Mouse (Mus musculus) limb, embryonic 11.5 days (tissue): ENCODE results near the gene Olfr78. TPM values are rescaled to one million over a fixed set of nuclear protein-coding genes. Genes with fewer than 3 reads are reported as not detected.

Experiments used
- ATAC-seq: fragments of 200-750 bp; cut with Nextera tagmentation; 2 replicates; pipeline ENCODE4 v1.8.0; 2017; ENCODE audit warnings: low read depth; ENCODE audit not compliant: insufficient number of reproducible peaks, low FRiP score, low TSS enrichment
- DNase-seq: peaks from one replicate; pipeline ENCODE4 v3.0.0-alpha.2; 2015; ENCODE audit warnings: low spot score
- H3K27ac ChIP-seq: fragments of 300-500 bp; sonication (generic); replicated peaks from 2 replicates; pipeline ENCODE4 v1.5.1; 2014; ENCODE audit warnings: low read depth, mild to moderate bottlenecking, low read length
- H3K27me3 ChIP-seq: fragments of 300-500 bp; sonication (generic); 2 replicates; pipeline ENCODE4 v1.6.1; 2014; ENCODE audit warnings: mild to moderate bottlenecking, low read length, mixed read lengths; ENCODE audit not compliant: control insufficient read depth, insufficient read depth
- H3K36me3 ChIP-seq: fragments of 300-500 bp; sonication (generic); 2 replicates; pipeline ENCODE4 v1.6.1; 2014; ENCODE audit warnings: mild to moderate bottlenecking, low read length, moderate library complexity, mixed read lengths; ENCODE audit not compliant: control insufficient read depth, insufficient read depth
- H3K4me1 ChIP-seq: fragments of 300-500 bp; sonication (generic); 2 replicates; pipeline ENCODE4 v1.6.1; 2014; ENCODE audit warnings: low read length, mixed read lengths; ENCODE audit not compliant: control insufficient read depth, insufficient read depth
- H3K4me2 ChIP-seq: fragments of 300-500 bp; sonication (generic); 2 replicates; pipeline ENCODE4 v1.6.1; 2014; ENCODE audit warnings: low read depth, mild to moderate bottlenecking, moderate library complexity; ENCODE audit not compliant: severe bottlenecking
- H3K4me3 ChIP-seq: fragments of 300-500 bp; sonication (generic); 2 replicates; pipeline ENCODE4 v1.5.1; 2014; ENCODE audit warnings: low read depth, low read length
- H3K9ac ChIP-seq: fragments of 300-500 bp; sonication (generic); 2 replicates; pipeline ENCODE4 v1.6.1; 2014; ENCODE audit warnings: mild to moderate bottlenecking, low read length
- H3K9me3 ChIP-seq: fragments of 300-500 bp; sonication (generic); 2 replicates; pipeline ENCODE4 v1.6.1; 2016; ENCODE audit warnings: low read length; ENCODE audit not compliant: control insufficient read depth
- WGBS: fragments of 180-500 bp; shearing (Covaris S2); extraction: QIAGEN DNeasy Blood & Tissue Kit; methylation state at CpG from one replicate; pipeline ENCODE4 v1.1.7; 2014; 5-methylcytosine and 5-hydroxymethylcytosine counted together
- polyA plus RNA-seq: library from polyadenylated mRNA; unstranded; fragments of >200 nt; fragmentation: Nextera tagmentation; extraction: Ambion mirVana; gene quantifications from 2 replicates; pipeline ENCODE4 v1.2.1, GENCODE M21; 2014

Olfr78 gene
- not detected in 2 replicates for polyA plus RNA-seq

DNA sequence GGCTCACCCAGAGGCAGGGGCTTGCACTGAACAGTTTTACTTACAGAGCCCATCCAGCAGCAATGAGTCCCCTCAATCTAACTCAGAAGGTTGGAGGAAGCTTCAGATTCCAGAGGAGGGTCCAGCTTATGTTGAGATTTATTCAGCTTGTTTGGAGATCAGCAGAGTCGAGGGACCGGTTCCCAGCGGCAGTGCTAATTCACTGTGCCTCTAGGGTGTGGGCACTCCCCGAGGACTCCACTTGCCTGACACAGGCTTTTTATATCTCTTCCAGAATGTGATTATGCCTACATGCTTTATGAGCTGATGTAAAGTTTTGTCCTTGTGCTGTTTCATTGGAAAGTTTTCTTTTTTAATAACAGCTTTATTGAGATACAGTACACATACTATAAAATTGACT lies at the start of gene Olfr78, which contains the start of gene Olfr560:
Olfr78 (minus strand) TSS at position 206 of the 400 bp plus-strand sequence.
Olfr560 (minus strand) TSS at position 101 of the 400 bp plus-strand sequence.
- no peak within 1 kb of the TSS for H3K27ac ChIP-seq
- H3K4me2 ChIP-seq = no peak within 1 kb of the TSS
- H3K9ac ChIP-seq = no peak within 1 kb of the TSS
- 77% methylated on average over 4 of the region's 4 CpGs for WGBS
- no peaks in the 10 kb centered on the region for H3K4me1 ChIP-seq
- no peak within 1 kb of the TSS for H3K4me3 ChIP-seq
- no peaks in the 10 kb centered on the region for H3K9me3 ChIP-seq
- no peaks in the 10 kb centered on the region for H3K27me3 ChIP-seq
- no peak for DNase-seq
- no peaks in the 10 kb centered on the region for H3K36me3 ChIP-seq
- ATAC-seq = no peak

DNA sequence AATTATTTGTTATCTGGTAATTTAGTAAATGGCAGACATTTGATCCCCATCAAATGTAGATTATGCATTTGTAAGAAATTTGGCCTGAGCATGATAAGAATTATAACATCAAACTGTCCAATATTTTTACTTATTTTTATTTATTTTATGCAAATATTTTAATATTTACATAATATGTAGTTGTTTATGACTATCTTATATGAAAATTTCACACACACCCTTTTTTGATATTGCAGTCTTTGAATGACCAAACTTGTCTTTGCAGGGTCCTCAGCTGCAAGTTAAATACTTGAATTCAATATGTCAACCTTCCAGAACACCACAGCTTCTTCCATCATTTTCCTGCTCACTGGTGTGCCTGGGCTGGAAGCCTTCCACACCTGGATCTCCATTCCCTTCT lies 43.9 kb upstream of the Olfr78 start, which contains the start of gene Olfr564:
Olfr564 (plus strand) TSS at position 301 of the 400 bp plus-strand sequence.
- no peak within 1 kb of the TSS for H3K4me3 ChIP-seq
- ATAC-seq (no peak), DNase-seq (no peak)

DNA sequence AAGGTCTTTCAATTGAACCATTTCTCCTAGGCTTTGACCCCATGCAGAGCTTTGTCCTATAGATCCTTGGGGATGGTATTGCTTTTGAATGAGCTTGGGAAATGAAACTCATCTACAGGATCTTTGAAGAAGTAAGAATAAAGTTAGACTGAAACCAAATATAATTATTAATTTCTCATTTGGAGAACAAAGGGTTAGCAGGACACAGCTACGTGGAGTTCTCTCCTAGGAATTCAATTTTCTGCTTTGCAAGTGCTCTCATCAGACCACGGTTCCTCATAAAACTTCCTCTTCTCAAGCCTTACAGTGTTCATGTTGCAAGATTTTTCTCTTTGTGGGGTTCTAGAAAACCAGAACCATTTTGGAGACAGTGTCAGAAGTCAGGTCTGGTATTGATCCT lies 11.7 kb upstream of the Olfr78 start, which contains the start of gene Olfr561:
Olfr561 (plus strand) TSS at position 301 of the 400 bp plus-strand sequence.
- Histone ChIP-seq H3K9me3 (no peaks in the 10 kb centered on the region), H3K27me3 (no peaks in the 10 kb centered on the region), H3K27ac (no peak within 1 kb of the TSS), H3K36me3 (no peaks in the 10 kb centered on the region), H3K4me3 (no peak within 1 kb of the TSS), H3K4me2 (no peak within 1 kb of the TSS), H3K9ac (no peak within 1 kb of the TSS), H3K4me1 (no peaks in the 10 kb centered on the region)
- 80% methylated on average over 2 of the region's 2 CpGs for WGBS
- ATAC-seq = no peak
- DNase-seq = no peak

More for the DNA sequence above, 43.9 kb upstream of the Olfr78 start, which contains the start of gene Olfr564:
- Histone ChIP-seq H3K4me2 (no peak within 1 kb of the TSS), H3K27me3 (no peaks in the 10 kb centered on the region), H3K9ac (no peak within 1 kb of the TSS), H3K4me1 (no peaks in the 10 kb centered on the region), H3K27ac (no peak within 1 kb of the TSS), H3K9me3 (no peaks in the 10 kb centered on the region), H3K36me3 (no peaks in the 10 kb centered on the region)

DNA sequence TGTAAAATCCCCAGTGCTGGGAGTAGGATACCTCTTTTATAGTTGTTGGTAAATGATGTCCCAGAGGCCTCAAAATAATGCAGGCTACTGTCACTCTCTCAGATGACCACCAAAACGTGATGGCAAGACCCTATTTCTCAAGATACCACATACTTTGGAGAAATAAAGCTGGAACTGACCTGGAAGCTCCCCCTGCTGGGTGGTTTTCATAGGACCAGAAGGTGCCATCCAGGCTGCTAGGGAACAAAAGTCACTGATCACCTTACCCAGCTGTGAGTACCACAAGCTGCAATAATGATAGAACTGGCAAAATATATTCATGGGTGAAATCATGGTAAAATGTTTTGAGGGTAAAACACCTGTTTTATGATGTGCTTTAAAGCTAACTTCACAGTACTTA lies 7.2 kb downstream of the Olfr78 start:
- H3K4me1 ChIP-seq = no peaks in the 10 kb centered on the region
- H3K9me3 ChIP-seq = no peaks in the 10 kb centered on the region
- 11% methylated on average over 1 of the region's 1 CpGs for WGBS
- DNase-seq = no peak
- no peak for ATAC-seq
- no peak overlapping the region for H3K4me2 ChIP-seq
- H3K9ac ChIP-seq = no peak overlapping the region
- no peaks in the 10 kb centered on the region for H3K27me3 ChIP-seq
- H3K36me3 ChIP-seq = no peaks in the 10 kb centered on the region
- no peak overlapping the region for H3K4me3 ChIP-seq
- H3K27ac ChIP-seq = no peak overlapping the region

DNA sequence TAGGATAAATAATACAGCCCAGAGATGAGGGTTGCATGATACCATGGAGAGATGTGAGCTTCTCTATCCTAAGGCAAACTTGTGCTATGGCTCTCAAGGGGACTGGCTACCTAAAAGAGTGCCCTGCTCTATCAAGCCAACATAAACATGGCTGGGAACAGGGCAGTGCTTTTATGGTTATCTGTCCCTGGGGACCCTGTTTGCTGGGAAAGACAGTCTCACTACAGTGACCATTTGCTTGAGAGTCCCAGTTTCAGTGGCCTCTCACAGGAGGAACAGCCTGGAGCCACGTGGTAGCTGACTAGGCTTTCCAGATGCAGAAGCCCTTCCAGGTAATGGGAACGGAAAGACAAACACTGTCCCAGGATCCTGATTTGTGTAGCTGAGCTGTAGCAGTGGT lies 21.6 kb downstream of the Olfr78 start:
- H3K4me3 ChIP-seq = no peak overlapping the region
- WGBS = 52% methylated on average over 2 of the region's 2 CpGs
- H3K27ac ChIP-seq = no peak overlapping the region
- H3K36me3 ChIP-seq = no peaks in the 10 kb centered on the region
- H3K9me3 ChIP-seq = no peaks in the 10 kb centered on the region
- H3K9ac ChIP-seq = no peak overlapping the region
- no peak overlapping the region for H3K4me2 ChIP-seq
- no peaks in the 10 kb centered on the region for H3K27me3 ChIP-seq
- H3K4me1 ChIP-seq = no peaks in the 10 kb centered on the region
- no peak for DNase-seq
- no peak for ATAC-seq

DNA sequence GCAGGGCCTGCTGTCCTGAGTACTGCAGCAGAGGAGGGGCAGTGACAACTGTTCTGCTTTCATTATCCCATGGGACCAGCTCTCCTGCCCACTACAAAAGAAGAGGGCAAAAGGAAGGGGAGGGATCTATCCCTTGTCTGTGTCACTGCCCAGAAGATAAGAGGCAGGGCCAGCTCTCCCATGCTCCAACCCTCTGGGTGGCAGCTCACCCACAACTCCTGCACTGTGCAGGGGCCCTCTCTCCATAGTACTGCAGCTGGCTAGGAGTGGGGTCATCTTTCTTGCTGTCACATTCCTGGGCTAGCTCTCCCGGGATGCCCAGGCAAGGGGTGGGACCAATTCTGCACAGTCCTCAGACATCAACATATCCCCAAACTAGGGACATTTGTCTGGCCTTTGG lies 25.5 kb downstream of the Olfr78 start:
- H3K4me3 ChIP-seq = no peak overlapping the region
- no peak overlapping the region for H3K27ac ChIP-seq
- no peaks in the 10 kb centered on the region for H3K36me3 ChIP-seq
- WGBS = 53% methylated on average over 1 of the region's 1 CpGs
- H3K4me2 ChIP-seq = no peak overlapping the region
- H3K4me1 ChIP-seq = no peaks in the 10 kb centered on the region
- no peaks in the 10 kb centered on the region for H3K27me3 ChIP-seq
- no peaks in the 10 kb centered on the region for H3K9me3 ChIP-seq
- DNase-seq (no peak), ATAC-seq (no peak)
- H3K9ac ChIP-seq = no peak overlapping the region

DNA sequence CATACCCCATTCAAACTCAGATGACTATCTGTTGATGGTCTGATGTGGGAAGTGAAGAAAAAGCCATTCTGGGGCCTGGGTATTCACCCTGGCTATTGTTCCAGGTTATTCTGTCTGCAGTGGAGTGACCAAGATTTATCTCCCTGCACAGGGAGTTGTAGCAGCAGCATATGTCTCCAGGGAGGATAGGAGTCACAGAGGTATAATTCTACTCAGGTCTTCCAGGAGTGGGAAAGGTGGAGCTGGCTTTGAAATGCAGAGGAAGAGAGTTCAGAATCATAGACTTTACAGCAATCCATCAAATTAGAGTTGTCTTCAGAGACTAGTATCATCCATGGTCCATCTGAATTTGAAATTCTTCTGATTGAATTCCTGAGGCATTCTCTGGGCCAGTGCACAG lies 31.9 kb downstream of the Olfr78 start, which contains the start of gene Olfr559:
Olfr559 (minus strand) TSS at position 101 of the 400 bp plus-strand sequence.
- Histone ChIP-seq H3K27me3 (no peaks in the 10 kb centered on the region), H3K9ac (no peak within 1 kb of the TSS), H3K4me2 (no peak within 1 kb of the TSS), H3K27ac (no peak within 1 kb of the TSS), H3K9me3 (no peaks in the 10 kb centered on the region), H3K4me1 (no peaks in the 10 kb centered on the region), H3K36me3 (no peaks in the 10 kb centered on the region), H3K4me3 (no peak within 1 kb of the TSS)
- DNase-seq = no peak
- ATAC-seq = no peak

DNA sequence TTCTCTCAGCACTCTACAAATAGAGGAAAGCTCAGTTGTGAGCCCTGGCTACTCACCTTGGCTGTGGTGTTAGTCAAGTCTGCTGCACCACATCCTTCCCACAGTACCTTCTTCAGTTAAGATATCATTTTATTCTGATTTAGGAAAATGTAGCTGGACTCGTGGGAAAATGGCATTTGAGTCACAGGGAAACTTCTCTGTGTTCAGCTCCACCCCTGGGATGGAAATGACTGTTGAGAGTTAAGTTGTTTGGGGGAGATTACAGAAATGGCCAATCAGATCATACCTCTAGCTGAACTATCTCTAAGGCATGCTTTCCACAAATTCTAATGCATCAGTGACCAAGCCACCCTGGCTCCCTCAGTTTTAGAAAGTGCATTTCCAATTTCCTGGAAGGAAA lies 40.3 kb downstream of the Olfr78 start, which contains the start of gene Olfr33:
Olfr33 (minus strand) TSS at position 101 of the 400 bp plus-strand sequence.
- Histone ChIP-seq H3K9ac (no peak within 1 kb of the TSS), H3K4me2 (no peak within 1 kb of the TSS), H3K27ac (no peak within 1 kb of the TSS), H3K4me3 (no peak within 1 kb of the TSS), H3K36me3 (no peaks in the 10 kb centered on the region), H3K4me1 (no peaks in the 10 kb centered on the region), H3K27me3 (no peaks in the 10 kb centered on the region), H3K9me3 (no peaks in the 10 kb centered on the region)
- WGBS = 49% methylated on average over 1 of the region's 1 CpGs
- DNase-seq (no peak), ATAC-seq (no peak)

DNA sequence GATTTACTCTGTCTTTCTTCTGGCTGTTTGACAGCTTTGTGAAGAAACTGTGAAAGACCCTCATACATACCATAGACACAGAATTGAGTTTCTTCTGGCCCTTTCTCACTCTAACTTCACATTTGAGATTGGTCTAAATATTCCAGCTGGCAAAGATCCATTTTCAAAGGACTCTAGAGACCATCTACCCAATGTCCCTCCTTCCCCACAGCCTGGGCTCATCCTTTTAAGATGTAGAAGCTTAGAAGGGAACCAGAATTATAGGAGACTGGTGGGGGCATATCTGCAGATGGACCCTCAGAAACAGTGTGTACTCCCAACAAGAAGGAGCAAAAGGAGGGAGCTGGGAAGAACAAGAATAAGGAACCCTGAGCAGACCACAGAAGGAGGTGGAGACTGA lies 57.4 kb downstream of the Olfr78 start, which contains the start of gene Olfr558:
Olfr558 (plus strand) TSS at position 301 of the 400 bp plus-strand sequence.
- no peaks in the 10 kb centered on the region for H3K36me3 ChIP-seq
- no peak within 1 kb of the TSS for H3K4me2 ChIP-seq
- no peaks in the 10 kb centered on the region for H3K9me3 ChIP-seq
- H3K27ac ChIP-seq = no peak within 1 kb of the TSS
- no peaks in the 10 kb centered on the region for H3K4me1 ChIP-seq
- ATAC-seq (no peak), DNase-seq (no peak)
- no peaks in the 10 kb centered on the region for H3K27me3 ChIP-seq
- no peak within 1 kb of the TSS for H3K9ac ChIP-seq
- no peak within 1 kb of the TSS for H3K4me3 ChIP-seq
